Comparison of ENCODE assay signal across 22 mouse cellular contexts in the genomic region with DNA sequence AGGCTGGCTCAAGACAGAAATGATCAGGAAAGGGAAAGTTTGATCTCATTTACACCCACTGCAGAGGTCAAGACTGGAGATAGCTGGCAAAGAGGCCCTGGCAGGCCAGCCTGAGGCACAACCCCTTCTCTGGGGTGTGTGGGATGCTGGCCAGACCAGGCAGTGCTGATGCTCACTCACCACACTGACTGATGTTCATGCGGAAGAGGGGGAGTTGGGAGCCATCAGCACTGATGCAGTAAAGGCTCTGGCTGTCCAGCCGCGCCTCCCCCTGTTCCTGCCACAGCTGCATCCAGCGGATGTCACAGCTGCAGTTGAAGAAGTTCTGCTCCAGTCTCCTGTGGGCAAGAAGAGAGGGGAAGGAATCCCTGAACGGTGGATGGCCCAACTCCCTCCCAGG.
DNase-seq lines count a peak whose midpoint lies in the region; ATAC-seq and TF ChIP-seq lines count a peak whose summit lies in the region.
"Had no signal": no experiment of that assay in that cellular context is flagged by ENCODE, and none has a peak within 500 bp of the region (broad histone marks: within the 10 kb centered on the region; RNA-seq: fewer than 3 reads in every experiment).

No protein-coding gene starts in this region.

- H3K27me3 ChIP-seq in heart, embryonic 15.5 days, result no peaks in the 10 kb centered on the region
- no peaks in the 10 kb centered on the region; the same call in 1 of the 2 replicates for H3K27me3 ChIP-seq in heart, embryonic 12.5 days (replicated peaks)
- H3K27me3 ChIP-seq in kidney, postnatal 0 days (ENCODE audit: insufficient read depth, low read length), result no peaks in the 10 kb centered on the region
- H3K27me3 ChIP-seq in megakaryocyte, embryonic 14.5 days (replicated peaks), result no peaks in the 10 kb centered on the region
- H3K27me3 ChIP-seq: embryonic facial prominence, embryonic 13.5 days; embryonic facial prominence, embryonic 15.5 days; forebrain, embryonic 12.5 days had no signal

- no peak overlapping the region for H3K9ac ChIP-seq in heart, embryonic 15.5 days
- no peak overlapping the region for H3K9ac ChIP-seq in heart, embryonic 12.5 days
- H3K9ac ChIP-seq in kidney, postnatal 0 days (ENCODE audit: low read depth, low read length), result no peak overlapping the region
- H3K9ac ChIP-seq: embryonic facial prominence, embryonic 13.5 days; embryonic facial prominence, embryonic 15.5 days; forebrain, embryonic 12.5 days had no signal

- no peaks in the 10 kb centered on the region for H3K4me1 ChIP-seq in heart, embryonic 15.5 days (replicated peaks)
- no peaks in the 10 kb centered on the region for H3K4me1 ChIP-seq in heart, embryonic 12.5 days (replicated peaks)
- no peaks in the 10 kb centered on the region for H3K4me1 ChIP-seq in kidney, postnatal 0 days (replicated peaks; ENCODE audit: insufficient read depth, low read length)
- no peaks in the 10 kb centered on the region for H3K4me1 ChIP-seq in megakaryocyte, embryonic 14.5 days
- H3K4me1 ChIP-seq: embryonic facial prominence, embryonic 13.5 days; embryonic facial prominence, embryonic 15.5 days; forebrain, embryonic 10.5 days; forebrain, embryonic 12.5 days had no signal

- TF ChIP-seq CTCF in kidney, postnatal 0 days (IDR thresholded peaks at IDR 0.05; ENCODE audit: low read depth), result no peak

- DNase-seq in kidney, postnatal 0 days (ENCODE audit: low spot score), result peak; percentile 21
- DNase-seq in kidney, adult 11 months, result no peak
- DNase-seq: adrenal gland, adult 2 months; adrenal gland, postnatal 10 days; adrenal gland, postnatal 25 days; cerebellum, adult 11 months; cerebellum, adult 18-20 months; cerebellum, adult 8-10 months; cerebellum, adult 9-11 months; cerebellum, postnatal 14 days; cerebellum, postnatal 36 days; embryo, embryonic 11 days had no signal

- no peaks in the 10 kb centered on the region for H3K9me3 ChIP-seq in heart, embryonic 15.5 days (replicated peaks)
- H3K9me3 ChIP-seq in heart, embryonic 12.5 days (replicated peaks), result no peaks in the 10 kb centered on the region
- H3K9me3 ChIP-seq in kidney, postnatal 0 days (replicated peaks; ENCODE audit: low read length), result no peaks in the 10 kb centered on the region
- peaks cover 28% of the 10 kb centered on the region for H3K9me3 ChIP-seq in megakaryocyte, embryonic 14.5 days
- H3K9me3 ChIP-seq: embryonic facial prominence, embryonic 13.5 days; embryonic facial prominence, embryonic 15.5 days; forebrain, embryonic 10.5 days; forebrain, embryonic 12.5 days had no signal

- H3K36me3 ChIP-seq in heart, embryonic 15.5 days, result no peaks in the 10 kb centered on the region
- no peaks in the 10 kb centered on the region for H3K36me3 ChIP-seq in heart, embryonic 12.5 days
- H3K36me3 ChIP-seq in kidney, postnatal 0 days (ENCODE audit: insufficient read depth, low read length), result no peaks in the 10 kb centered on the region
- no peaks in the 10 kb centered on the region for H3K36me3 ChIP-seq in megakaryocyte, embryonic 14.5 days (replicated peaks; ENCODE audit: low read length)
- H3K36me3 ChIP-seq: embryonic facial prominence, embryonic 13.5 days; embryonic facial prominence, embryonic 15.5 days; forebrain, embryonic 10.5 days had no signal

- 44% methylated on average over 5 of the region's 5 CpGs for WGBS in heart, embryonic 15.5 days
- WGBS in heart, embryonic 12.5 days, result 63% methylated on average over 5 of the region's 5 CpGs
- WGBS in kidney, postnatal 0 days, result 50% methylated on average over 5 of the region's 5 CpGs

- H3K27ac ChIP-seq in heart, embryonic 15.5 days, result no peak overlapping the region
- no peak overlapping the region for H3K27ac ChIP-seq in heart, embryonic 12.5 days (ENCODE audit: poor library complexity, severe bottlenecking)
- H3K27ac ChIP-seq in kidney, postnatal 0 days, result no peak overlapping the region
- H3K27ac ChIP-seq: embryonic facial prominence, embryonic 13.5 days; embryonic facial prominence, embryonic 15.5 days; forebrain, embryonic 10.5 days; forebrain, embryonic 12.5 days had no signal

- ATAC-seq in heart, embryonic 15.5 days (replicated peaks; ENCODE audit: insufficient number of reproducible peaks, insufficient read depth, low FRiP score, low read depth), result peak; percentile 31; the same call in 1 of the 2 replicates
- no peak for ATAC-seq in heart, embryonic 12.5 days (ENCODE audit: insufficient number of reproducible peaks, low FRiP score)
- ATAC-seq in kidney, postnatal 0 days (replicated peaks; ENCODE audit: low FRiP score, low read depth), result peak; percentile 57; the same call in 1 of the 2 replicates
- no peak for ATAC-seq in megakaryocyte, adult 5-6 weeks (ENCODE audit: poor library complexity, severe bottlenecking)
- ATAC-seq: forebrain, embryonic 14.5 days had no signal

- H3K4me2 ChIP-seq in heart, embryonic 15.5 days, result no peak overlapping the region
- H3K4me2 ChIP-seq in heart, embryonic 12.5 days, result no peak overlapping the region
- no peak overlapping the region for H3K4me2 ChIP-seq in kidney, postnatal 0 days (ENCODE audit: low read length)
- H3K4me2 ChIP-seq: embryonic facial prominence, embryonic 13.5 days; embryonic facial prominence, embryonic 15.5 days; forebrain, embryonic 12.5 days had no signal

- no peak overlapping the region for H3K4me3 ChIP-seq in heart, embryonic 15.5 days
- H3K4me3 ChIP-seq in heart, embryonic 12.5 days, result no peak overlapping the region
- H3K4me3 ChIP-seq in kidney, postnatal 0 days (replicated peaks; ENCODE audit: low read depth, low read length), result no peak overlapping the region
- H3K4me3 ChIP-seq in megakaryocyte, embryonic 14.5 days (replicated peaks), result peak overlapping the region; percentile 2
- H3K4me3 ChIP-seq: embryonic facial prominence, embryonic 13.5 days; embryonic facial prominence, embryonic 15.5 days; erythroblast, embryonic 14.5 days; forebrain, embryonic 10.5 days; forebrain, embryonic 12.5 days had no signal

Comparison
In these comparisons a context has a peak if more than half of its experiments do, and no peak if none do; other contexts are left out.
1. ATAC-seq: peak in heart, embryonic 15.5 days (single experiment) and kidney, postnatal 0 days (single experiment); none in heart, embryonic 12.5 days (single experiment) and megakaryocyte, adult 5-6 weeks (single experiment).